Mouse (Mus musculus) olfactory bulb, adult 2 months (tissue): Measurements from ENCODE around the gene Ntm. TPM values are rescaled to one million over a fixed set of nuclear protein-coding genes. Genes with fewer than 3 reads are reported as not detected.

Source experiments
- H3K27ac ChIP-seq: fragments of 200-500 bp; 2 replicates; pipeline ENCODE4 v1.5.1; 2012; ENCODE audit warnings: low read depth, low read length; ENCODE audit not compliant: insufficient read depth
- H3K4me1 ChIP-seq: fragments of 200-500 bp; 2 replicates; pipeline ENCODE4 v1.6.1; 2012; ENCODE audit warnings: low read length; ENCODE audit not compliant: control insufficient read depth, insufficient read depth
- H3K4me3 ChIP-seq: fragments of 200-500 bp; 2 replicates; pipeline ENCODE4 v1.5.1; 2012; ENCODE audit warnings: mild to moderate bottlenecking, low read depth, low read length, moderate library complexity; ENCODE audit not compliant: insufficient read depth
- CTCF ChIP-seq: fragments of 200-500 bp; IDR thresholded peaks from 2 replicates; pipeline ENCODE4 v1.5.1; 2012; ENCODE audit warnings: low read depth, mild to moderate bottlenecking, low read length, moderate library complexity; ENCODE audit not compliant: insufficient read depth
- POLR2A ChIP-seq: fragments of 200-500 bp; IDR thresholded peaks from 2 replicates; pipeline ENCODE4 v1.6.1; 2012; ENCODE audit warnings: mild to moderate bottlenecking, low read depth, low read length, moderate library complexity; ENCODE audit not compliant: insufficient read depth
- WGBS: fragments of 180-500 bp; shearing (Covaris S2); methylation state at CpG from one replicate; pipeline ENCODE4 v1.1.7; 2018; 5-methylcytosine and 5-hydroxymethylcytosine counted together
- polyA plus RNA-seq: library from polyadenylated mRNA; stranded (reverse); fragments of >200 nt; gene quantifications from 2 replicates; pipeline ENCODE4 v1.2.4, GENCODE M21; 2012; ENCODE audit warnings: low replicate concordance; ENCODE audit not compliant: missing spikeins, insufficient read depth, insufficient read length

The Ntm gene
- polyA plus RNA-seq, 1 experiment: not detected

GRCm38 (mm10) chr9:29117561-29118112, 845.3 kb downstream of the Ntm start:
- Histone ChIP-seq H3K4me1 (peaks cover 5% of the 10 kb centered on the region; the same call in 1 of the 2 replicates), H3K27ac (no peak overlapping the region), H3K4me3 (no peak overlapping the region)
- TF ChIP-seq CTCF (no peak), POLR2A (no peak)
- 80% methylated on average over 2 of the region's 2 CpGs for whole genome bisulfite sequencing

- Histone ChIP-seq H3K4me1 (peaks cover 9% of the 10 kb centered on the region; the same call in 1 of the 2 replicates), H3K27ac (no peak overlapping the region), H3K4me3 (no peak overlapping the region)
- no peak for TF ChIP-seq POLR2A
- no peak for TF ChIP-seq CTCF
- WGBS: 8% methylated on average over 2 of the region's 2 CpGs
Observed at GRCm38 (mm10) chr9:29115337-29115736, 847.6 kb downstream of the Ntm start.

GRCm38 (mm10) chr9:29106771-29107170, 856.2 kb downstream of the Ntm start:
- Histone ChIP-seq H3K4me3 (no peak overlapping the region), H3K27ac (no peak overlapping the region), H3K4me1 (peaks cover 6% of the 10 kb centered on the region)
- WGBS: 70% methylated on average over 3 of the region's 3 CpGs
- TF ChIP-seq CTCF (no peak), POLR2A (no peak)

- WGBS: 72% methylated on average over 5 of the region's 5 CpGs
- Histone ChIP-seq H3K4me3 (no peak overlapping the region), H3K4me1 (peaks cover 4% of the 10 kb centered on the region), H3K27ac (no peak overlapping the region)
- no peak for TF ChIP-seq CTCF
- no peak for TF ChIP-seq POLR2A
Observed at GRCm38 (mm10) chr9:29104442-29104841, 858.5 kb downstream of the Ntm start.

- Histone ChIP-seq H3K27ac (no peak overlapping the region), H3K4me3 (no peak overlapping the region), H3K4me1 (peaks cover 4% of the 10 kb centered on the region)
- TF ChIP-seq CTCF (no peak), POLR2A (no peak)
- 45% methylated on average over 6 of the region's 6 CpGs for WGBS
Observed at GRCm38 (mm10) chr9:29103993-29104392, 858.9 kb downstream of the Ntm start.

GRCm38 (mm10) chr9:29100624-29101023, 862.3 kb downstream of the Ntm start:
- H3K4me1 ChIP-seq: peaks cover 4% of the 10 kb centered on the region
- H3K4me3 ChIP-seq: no peak overlapping the region
- no peak overlapping the region for H3K27ac ChIP-seq
- TF ChIP-seq POLR2A (no peak), CTCF (no peak)
- 54% methylated on average over 5 of the region's 5 CpGs for WGBS

GRCm38 (mm10) chr9:29092443-29092842, 870.5 kb downstream of the Ntm start:
- no peak overlapping the region for H3K4me3 ChIP-seq
- no peak overlapping the region for H3K27ac ChIP-seq
- TF ChIP-seq CTCF (no peak), POLR2A (no peak)
- H3K4me1 ChIP-seq: peaks cover 6% of the 10 kb centered on the region; the same call in 1 of the 2 replicates

- peaks cover 6% of the 10 kb centered on the region; the same call in 1 of the 2 replicates for H3K4me1 ChIP-seq
- H3K4me3 ChIP-seq: no peak overlapping the region
- WGBS: 69% methylated on average over 5 of the region's 5 CpGs
- TF ChIP-seq CTCF (no peak), POLR2A (no peak)
- no peak overlapping the region for H3K27ac ChIP-seq
Observed at GRCm38 (mm10) chr9:29088657-29089056, 874.3 kb downstream of the Ntm start.

GRCm38 (mm10) chr9:29087656-29088055, 875.3 kb downstream of the Ntm start:
- peaks cover 6% of the 10 kb centered on the region; the same call in 1 of the 2 replicates for H3K4me1 ChIP-seq
- TF ChIP-seq POLR2A: no peak
- no peak for TF ChIP-seq CTCF
- WGBS: 21% methylated on average over 4 of the region's 4 CpGs
- H3K4me3 ChIP-seq: no peak overlapping the region
- H3K27ac ChIP-seq: peak overlapping the region; percentile 44; the same call in 1 of the 2 replicates
